Mouse (Mus musculus): Measurements from ENCODE around the gene Cdc20b. TPM values are rescaled to one million over a fixed set of nuclear protein-coding genes. Genes with fewer than 3 reads are reported as not detected.

Cdc20b gene
- polyA plus RNA-seq, 2 experiments from 2014 or later: 0.25 TPM; not detected in 1

GRCm38 (mm10) chr13:113031351-113031750 is 3.6 kb upstream of the Cdc20b start:
- no peak for ATAC-seq

- peak; percentile 38 for ATAC-seq
These were observed 2.9 kb upstream of the Cdc20b start for GRCm38 (mm10) chr13:113031792-113032571.

GRCm38 (mm10) chr13:113032831-113033230 is 2.1 kb upstream of the Cdc20b start:
- no peak for ATAC-seq

DNA sequence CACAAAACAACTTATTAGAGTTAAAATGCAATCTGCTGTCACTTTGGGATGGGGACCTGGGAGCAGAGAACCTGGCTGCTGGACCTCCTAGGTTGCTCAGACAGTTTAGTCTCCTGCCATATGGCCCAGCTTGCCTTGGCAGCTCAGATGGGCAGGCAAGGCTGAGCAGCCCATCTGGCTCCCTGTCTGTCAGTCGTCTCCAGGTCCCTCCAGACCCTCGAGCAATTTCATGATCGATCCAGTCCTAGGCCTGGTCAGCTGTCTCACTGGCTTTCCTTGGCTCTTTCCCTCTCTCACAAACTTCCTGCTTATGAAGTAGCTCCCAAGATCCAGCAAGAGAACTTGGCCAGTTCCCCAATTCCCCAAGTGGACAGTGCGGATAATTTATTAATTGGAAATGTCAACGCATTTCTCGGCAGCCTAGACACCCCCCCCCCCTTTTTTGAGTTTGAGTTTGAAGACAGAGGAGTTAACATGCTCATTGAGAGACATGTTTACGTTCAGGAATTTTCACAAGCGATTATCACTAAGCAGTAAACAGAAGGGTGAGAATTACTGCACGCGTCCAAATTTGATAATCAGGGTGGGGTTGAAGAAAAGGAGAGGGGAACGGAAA is 532 bp upstream of the Cdc20b start:
- ATAC-seq: no peak

DNA sequence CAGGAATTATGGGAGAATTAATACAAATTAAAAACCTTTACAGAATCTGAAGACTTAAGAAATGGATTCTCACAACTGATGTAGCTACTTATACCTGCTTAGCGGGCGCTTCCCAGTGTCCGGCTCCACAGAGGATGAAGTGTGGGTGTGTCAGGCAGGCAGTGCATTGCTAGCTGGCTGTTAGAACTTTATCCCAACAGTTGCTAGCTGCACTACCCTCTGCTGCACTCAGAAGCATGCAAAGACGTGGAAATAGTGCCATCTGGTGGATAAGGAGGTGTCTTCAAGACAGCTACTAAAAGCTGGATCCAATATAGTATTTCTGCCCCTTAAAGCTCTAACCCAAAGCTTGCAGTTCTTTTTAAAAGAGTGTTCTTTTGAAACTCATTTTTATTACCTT is 941 bp downstream of the Cdc20b start:
- ATAC-seq: peak; percentile 74

DNA sequence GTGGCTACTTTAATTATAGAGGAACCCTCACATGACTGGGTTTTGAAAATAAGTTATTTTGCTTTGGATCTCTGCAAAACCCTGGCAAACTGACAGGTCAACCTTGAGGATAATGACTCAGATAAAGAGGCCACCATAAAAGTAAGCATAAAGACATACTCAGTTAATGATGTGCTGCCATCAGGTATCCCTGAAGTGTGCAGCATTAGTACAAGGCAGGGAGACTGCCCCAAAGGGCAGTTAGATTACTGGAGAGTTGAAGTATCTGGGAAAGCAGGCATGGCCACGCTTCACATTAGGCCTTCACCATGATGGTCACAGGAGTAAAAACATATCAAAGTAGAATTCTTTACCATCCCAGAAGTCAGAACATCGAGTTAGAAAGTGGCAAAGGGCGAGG is 10.0 kb downstream of the Cdc20b start:
- ATAC-seq: no peak

DNA sequence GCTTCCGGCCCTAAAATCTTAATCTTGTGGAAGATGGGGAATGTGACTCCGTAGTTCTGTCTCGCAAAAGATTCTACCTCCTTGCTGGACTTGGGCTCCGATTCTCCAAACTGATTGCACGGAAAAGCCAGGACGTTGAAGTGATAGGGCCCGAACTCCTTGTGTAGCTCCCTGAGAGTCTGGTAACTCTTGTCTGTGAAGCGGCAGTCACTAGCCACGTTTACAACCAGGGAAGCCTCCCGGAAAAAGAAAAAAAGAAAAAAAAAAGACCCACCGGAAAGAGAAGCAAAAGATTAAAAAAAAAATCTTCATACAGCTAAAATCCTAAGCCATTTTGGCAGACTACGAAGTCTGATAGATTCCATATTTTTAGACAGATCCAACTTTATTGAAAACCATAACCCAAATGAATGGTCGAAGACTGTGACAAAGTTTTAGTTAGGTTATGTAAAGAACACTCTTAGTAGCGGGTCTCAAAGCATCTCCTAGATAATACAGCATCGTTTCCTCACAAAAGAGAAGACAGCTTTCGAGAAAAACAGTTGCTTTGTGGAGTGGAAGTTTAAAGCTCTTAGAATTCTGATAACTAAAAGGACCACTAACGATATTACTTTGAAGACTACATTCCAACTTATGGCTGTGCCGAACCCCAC is 10.7 kb downstream of the Cdc20b start:
- no peak for ATAC-seq

DNA sequence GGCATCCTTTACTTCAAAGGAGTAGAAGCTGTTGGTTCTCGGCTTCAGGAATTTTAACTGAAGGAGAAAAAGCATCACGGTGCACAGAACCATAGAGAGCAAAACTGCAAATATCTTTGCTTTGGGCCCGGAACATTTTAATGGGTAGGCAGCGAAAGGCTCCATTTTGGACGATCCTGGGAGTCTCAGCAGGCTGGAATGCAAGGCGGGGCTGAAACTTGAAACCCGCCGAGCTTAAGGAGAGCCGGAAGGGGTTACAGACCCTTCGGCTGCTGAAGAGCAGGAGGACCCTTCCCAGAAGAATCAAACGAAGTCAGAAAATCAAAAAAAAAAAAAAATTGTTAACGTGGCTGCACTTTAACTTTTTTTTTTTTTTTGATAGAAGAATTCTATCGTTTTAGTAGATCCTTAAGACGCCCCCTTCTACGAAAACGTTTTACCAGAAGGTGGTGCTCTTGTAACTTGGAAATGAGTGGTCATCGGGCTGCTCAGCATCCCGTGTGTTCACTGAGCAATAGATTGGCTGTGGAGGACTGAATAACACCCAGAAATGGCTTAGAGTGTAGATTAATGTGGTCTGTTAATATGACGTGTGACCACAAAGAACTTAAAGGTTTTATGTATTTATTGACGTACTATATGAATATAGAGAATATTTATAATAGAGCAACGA is 11.4 kb downstream of the Cdc20b start, which contains the start of gene Gpx8:
Gene Gpx8, minus strand, starts transcription at position 200 of the 673 bp plus-strand sequence.
- ATAC-seq: peak; percentile 69

GRCm38 (mm10) chr13:113047018-113047417 is 12.1 kb downstream of the Cdc20b start:
- ATAC-seq: no peak

DNA sequence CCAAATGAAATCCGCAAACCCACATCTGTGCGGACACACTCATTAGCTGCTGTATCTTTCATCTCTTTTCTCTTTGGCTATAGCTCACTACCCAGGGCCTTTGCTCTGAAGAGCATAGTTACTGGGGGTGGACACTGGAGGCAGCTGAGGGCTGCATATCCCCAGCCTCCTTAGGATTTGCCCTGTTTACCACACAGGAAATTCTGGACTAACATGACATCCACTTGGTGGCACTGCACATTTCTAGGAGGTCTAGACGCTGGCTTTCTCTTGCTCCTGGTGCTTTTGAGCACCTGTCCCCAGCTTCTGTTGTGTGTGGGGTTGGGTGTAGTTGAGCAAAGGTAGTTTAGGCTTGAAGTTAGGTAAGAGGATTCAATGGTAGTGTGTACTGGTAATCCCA is 12.7 kb downstream of the Cdc20b start:
- no peak for ATAC-seq

DNA sequence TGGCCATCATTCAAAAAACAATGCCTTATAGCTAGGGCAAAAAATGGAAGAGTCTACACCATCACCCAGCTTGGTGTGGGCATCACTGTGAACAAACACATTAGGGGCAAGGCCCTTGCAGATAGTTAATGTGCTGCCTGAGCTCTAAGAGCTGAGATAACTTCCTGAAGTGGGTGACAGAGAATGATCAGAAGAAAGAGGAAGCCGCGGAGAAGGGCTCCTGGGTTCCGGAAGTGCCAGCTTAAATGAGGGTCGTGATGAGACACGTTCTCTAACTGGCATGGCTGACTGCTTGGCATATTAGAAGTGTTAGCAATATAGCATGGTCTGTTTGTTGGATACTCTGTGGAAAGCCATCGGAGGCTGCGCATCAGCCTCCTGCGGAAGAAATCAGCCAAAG is 19.3 kb downstream of the Cdc20b start:
- ATAC-seq: no peak

GRCm38 (mm10) chr13:113055826-113056225 is 20.9 kb downstream of the Cdc20b start:
- no peak for ATAC-seq

- no peak for ATAC-seq
These were observed 26.8 kb downstream of the Cdc20b start for GRCm38 (mm10) chr13:113061746-113062145.

- no peak for ATAC-seq
These were observed 29.6 kb downstream of the Cdc20b start for GRCm38 (mm10) chr13:113064542-113064941.

- ATAC-seq: no peak
These were observed 44.1 kb downstream of the Cdc20b start for GRCm38 (mm10) chr13:113079021-113079420.

DNA sequence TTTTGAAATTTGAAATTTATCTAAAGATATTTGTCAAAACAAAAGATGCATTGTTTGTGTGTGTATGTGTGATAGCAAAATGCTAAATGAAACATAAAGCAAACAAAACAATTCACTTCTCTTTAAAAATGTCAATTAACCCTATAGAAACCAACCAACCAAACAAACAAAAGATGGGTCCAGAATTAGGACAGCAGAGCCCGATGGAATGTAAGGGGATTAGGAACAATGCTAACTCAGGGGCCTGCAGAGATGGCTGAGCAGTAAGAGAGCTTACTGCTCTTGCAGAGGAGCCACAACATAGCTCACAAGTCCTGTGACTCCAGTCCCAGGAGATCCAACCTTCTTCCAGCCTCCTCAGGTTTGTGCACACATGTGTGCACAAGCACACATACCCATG is 47.2 kb downstream of the Cdc20b start:
- no peak for ATAC-seq

- no peak for ATAC-seq
These were observed 49.8 kb downstream of the Cdc20b start for GRCm38 (mm10) chr13:113084732-113085131.

DNA sequence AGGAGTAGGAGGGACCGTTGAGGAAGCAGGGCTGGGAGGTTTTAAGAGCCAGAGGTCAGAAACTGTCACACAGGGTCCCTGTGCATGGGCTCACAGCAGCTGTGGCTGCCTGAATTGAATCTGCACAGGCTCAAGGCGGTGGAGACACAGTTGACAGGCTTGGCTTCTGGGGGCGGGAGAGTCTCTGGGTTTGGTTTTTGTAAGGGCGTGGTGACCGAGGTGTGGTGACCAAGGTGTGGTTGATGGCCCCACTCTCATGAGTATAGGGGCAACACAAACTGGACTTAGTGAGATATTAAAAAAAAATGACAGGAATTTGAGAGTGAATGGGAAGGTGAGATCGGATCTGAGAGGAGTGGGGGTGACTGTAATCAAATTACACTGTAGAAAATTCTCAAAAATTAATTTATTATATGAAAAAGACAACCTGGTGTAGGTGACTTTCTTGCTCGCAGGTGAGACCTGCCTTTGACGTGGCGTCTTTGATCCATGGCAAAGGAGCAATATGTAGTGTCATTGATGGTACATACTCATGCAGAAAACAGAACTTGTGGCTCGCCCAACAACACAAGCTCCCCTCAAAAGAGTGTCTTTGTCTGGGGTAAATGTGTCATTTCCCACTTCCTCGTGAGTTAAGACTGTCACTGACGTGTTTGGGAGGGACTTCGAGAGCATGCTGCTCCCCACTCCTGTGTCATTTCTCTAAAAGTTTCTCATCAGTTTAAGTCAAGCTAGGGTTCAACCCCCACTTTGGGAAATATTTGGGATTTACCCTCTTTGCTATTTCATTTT is 52.5 kb downstream of the Cdc20b start:
- ATAC-seq: no peak

DNA sequence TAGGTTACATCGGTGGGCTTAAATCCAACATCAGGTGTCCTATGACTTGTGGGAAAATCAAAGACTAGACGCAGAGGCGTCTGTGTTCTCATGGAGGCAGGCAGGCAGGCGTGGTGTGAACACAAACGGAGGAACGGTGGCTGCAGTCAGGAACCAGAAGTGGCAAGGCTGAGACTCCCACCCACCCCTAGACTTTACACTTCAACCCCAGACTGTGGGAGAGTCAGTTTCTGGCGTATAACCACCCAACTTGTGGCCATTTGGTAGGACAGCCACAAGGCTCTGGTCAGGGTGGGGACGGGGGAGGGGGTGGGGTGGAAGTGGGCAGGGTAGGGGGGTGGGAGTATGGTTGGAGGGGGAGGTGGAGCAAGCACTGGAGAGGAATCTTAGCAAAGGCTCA is 55.6 kb downstream of the Cdc20b start:
- ATAC-seq: no peak

DNA sequence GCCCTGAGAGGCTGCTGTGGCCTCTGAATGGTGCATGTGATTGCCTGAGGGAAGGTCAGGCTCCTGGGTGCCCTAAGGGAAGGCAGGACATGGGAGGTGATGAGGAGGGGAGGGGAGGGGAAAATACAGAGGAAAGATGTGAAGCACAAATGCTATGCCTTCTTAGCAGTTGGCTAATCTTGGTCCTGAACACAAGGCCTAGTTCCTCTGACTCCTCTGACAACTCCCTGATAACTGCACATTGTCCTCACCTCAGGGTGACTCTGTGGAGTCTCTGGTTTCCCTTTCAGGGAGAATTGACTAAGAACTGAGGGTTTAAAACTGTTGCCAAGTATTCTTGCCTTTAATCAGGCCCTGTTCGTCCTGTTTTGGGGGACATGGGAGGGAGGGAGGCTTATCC is 59.7 kb downstream of the Cdc20b start:
- ATAC-seq: no peak

- no peak for ATAC-seq
These were observed 62.1 kb downstream of the Cdc20b start for GRCm38 (mm10) chr13:113097011-113097410.

DNA sequence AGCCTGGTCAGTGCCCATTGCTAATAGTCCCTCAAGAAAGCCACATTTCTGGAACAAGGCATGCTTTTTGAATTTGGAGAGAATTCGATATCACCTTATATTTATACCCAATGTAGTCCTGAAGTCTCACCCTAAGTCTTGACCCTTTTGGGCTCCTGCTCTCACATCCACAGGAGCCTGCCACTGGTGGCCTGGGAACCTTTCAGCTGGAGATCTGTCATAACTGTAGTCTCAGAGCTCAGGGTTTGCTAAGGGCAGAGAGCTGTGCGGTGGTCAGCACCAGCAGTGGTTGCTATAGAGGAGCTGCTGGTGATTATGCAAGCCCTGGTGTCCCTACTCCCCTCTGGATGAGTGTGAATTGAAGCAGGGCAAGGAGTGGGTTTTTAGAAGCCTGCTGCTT is 63.5 kb downstream of the Cdc20b start:
- ATAC-seq: no peak

Data from activated CD4-positive, CD25-positive, alpha-beta regulatory T cell, adult 4 months (primary cell).